Mouse (Mus musculus) kidney, embryonic 14.5 days (tissue): ENCODE results near the gene Mrps7. TPM values are rescaled to one million over a fixed set of nuclear protein-coding genes. Genes with fewer than 3 reads are reported as not detected.
A peak's percentile ranks its signal among the peaks of the same experiment; 100 is the strongest.

Experiments
- ATAC-seq: fragments of 200-750 bp; cut with Nextera tagmentation; 2 replicates; pipeline ENCODE4 v1.8.0; 2017; ENCODE audit warnings: moderate number of reproducible peaks, mild to moderate bottlenecking, moderate TSS enrichment, moderate library complexity; ENCODE audit not compliant: low FRiP score, low TSS enrichment
- H3K27ac ChIP-seq: fragments of 300-500 bp; sonication (generic); 2 replicates; pipeline ENCODE4 v1.5.1; 2014; ENCODE audit warnings: low read depth, mild to moderate bottlenecking, low read length, moderate library complexity, mixed read lengths
- H3K27me3 ChIP-seq: fragments of 300-500 bp; sonication (generic); 2 replicates; pipeline ENCODE4 v1.6.1; 2014; ENCODE audit warnings: mild to moderate bottlenecking, low read length; ENCODE audit not compliant: control insufficient read depth, insufficient read depth
- H3K36me3 ChIP-seq: fragments of 300-500 bp; sonication (generic); 2 replicates; pipeline ENCODE4 v1.6.1; 2014; ENCODE audit warnings: low read length, mixed read lengths; ENCODE audit not compliant: control insufficient read depth, insufficient read depth
- H3K4me1 ChIP-seq: fragments of 300-500 bp; sonication (generic); 2 replicates; pipeline ENCODE4 v1.6.1; 2014; ENCODE audit warnings: low read length, mixed read lengths; ENCODE audit not compliant: control insufficient read depth, insufficient read depth
- H3K4me2 ChIP-seq: fragments of 300-500 bp; sonication (generic); replicated peaks from 2 replicates; pipeline ENCODE4 v1.6.1; 2014; ENCODE audit warnings: low read depth, mild to moderate bottlenecking, low read length
- H3K4me3 ChIP-seq: fragments of 300-500 bp; sonication (generic); 2 replicates; pipeline ENCODE4 v1.5.1; 2014; ENCODE audit warnings: mild to moderate bottlenecking, low read length
- H3K9ac ChIP-seq: fragments of 300-500 bp; sonication (generic); 2 replicates; pipeline ENCODE4 v1.6.1; 2014; ENCODE audit warnings: low read depth, mild to moderate bottlenecking, low read length, moderate library complexity
- H3K9me3 ChIP-seq: fragments of 300-500 bp; sonication (generic); 2 replicates; pipeline ENCODE4 v1.6.1; 2016; ENCODE audit warnings: low read length; ENCODE audit not compliant: control insufficient read depth
- WGBS: fragments of 180-500 bp; shearing (Covaris S2); extraction: QIAGEN DNeasy Blood & Tissue Kit; methylation state at CpG from one replicate; pipeline ENCODE4 v1.1.7; 2014; 5-methylcytosine and 5-hydroxymethylcytosine counted together
- polyA plus RNA-seq: library from polyadenylated mRNA; unstranded; fragments of >200 nt; fragmentation: Nextera tagmentation; extraction: Ambion mirVana; gene quantifications from 2 replicates; pipeline ENCODE4 v1.2.1, GENCODE M21; 2014

The Mrps7 gene
- polyA plus RNA-seq, 1 experiment from 2014 or later, result 100 TPM

DNA sequence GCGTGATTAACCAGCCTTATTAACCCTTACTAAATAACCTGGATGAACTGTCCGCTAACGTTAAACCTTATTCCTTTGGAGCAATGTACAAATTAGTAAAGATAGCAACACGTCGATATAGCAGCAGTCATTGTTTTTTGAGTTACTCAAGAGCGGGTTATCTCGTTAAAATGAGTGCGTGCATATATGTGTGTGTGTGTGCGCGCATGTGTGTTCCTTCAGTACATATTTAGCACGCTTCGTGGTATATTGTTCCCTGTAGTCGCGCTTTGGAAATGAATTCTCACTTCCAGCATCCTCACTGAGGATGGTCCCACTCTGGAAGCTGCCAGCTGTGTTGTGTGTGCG is 623 bp upstream of the Mrps7 start:
- H3K4me1 ChIP-seq, result peaks cover 19% of the 10 kb centered on the region
- H3K9ac ChIP-seq, result peak overlapping the region; percentile 98
- peak overlapping the region; percentile 91; the same call in 1 of the 2 replicates for H3K27ac ChIP-seq
- WGBS, result 3% methylated on average over 15 of the region's 15 CpGs
- H3K4me3 ChIP-seq, result peak overlapping the region; percentile 92
- no peaks in the 10 kb centered on the region for H3K9me3 ChIP-seq
- H3K36me3 ChIP-seq, result peaks cover 30% of the 10 kb centered on the region
- no peak for ATAC-seq
- H3K4me2 ChIP-seq, result peak overlapping the region; percentile 92
- no peaks in the 10 kb centered on the region for H3K27me3 ChIP-seq

DNA sequence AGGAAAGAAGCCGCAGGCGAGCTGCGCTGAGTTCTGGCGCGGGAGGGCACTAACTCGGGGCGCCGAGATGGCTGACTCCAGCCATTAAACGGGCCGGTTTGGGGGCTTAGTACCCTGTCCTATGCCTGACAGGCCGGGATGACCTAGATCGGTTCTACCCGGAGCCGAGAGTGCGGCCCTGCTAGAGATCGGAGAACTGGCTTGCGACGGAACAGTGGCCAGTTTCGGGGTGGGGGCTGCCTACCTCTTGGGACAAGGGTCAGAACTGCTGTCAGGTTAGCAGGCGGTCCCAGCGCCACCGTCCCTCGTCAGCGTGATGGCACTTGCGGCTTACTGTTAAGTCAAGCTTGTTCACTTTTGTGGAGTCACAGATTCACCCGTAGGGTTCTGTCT is 575 bp downstream of the Mrps7 start:
- H3K4me3 ChIP-seq, result peak overlapping the region; percentile 92
- peak overlapping the region; percentile 92 for H3K4me2 ChIP-seq
- under 1% methylated on average over 26 of the region's 26 CpGs for WGBS
- H3K36me3 ChIP-seq, result peaks cover 39% of the 10 kb centered on the region
- H3K9me3 ChIP-seq, result no peaks in the 10 kb centered on the region
- peak overlapping the region; percentile 98 for H3K9ac ChIP-seq
- ATAC-seq, result peak; percentile 21
- H3K27ac ChIP-seq, result peak overlapping the region; percentile 91
- peaks cover 19% of the 10 kb centered on the region for H3K4me1 ChIP-seq
- no peaks in the 10 kb centered on the region for H3K27me3 ChIP-seq

DNA sequence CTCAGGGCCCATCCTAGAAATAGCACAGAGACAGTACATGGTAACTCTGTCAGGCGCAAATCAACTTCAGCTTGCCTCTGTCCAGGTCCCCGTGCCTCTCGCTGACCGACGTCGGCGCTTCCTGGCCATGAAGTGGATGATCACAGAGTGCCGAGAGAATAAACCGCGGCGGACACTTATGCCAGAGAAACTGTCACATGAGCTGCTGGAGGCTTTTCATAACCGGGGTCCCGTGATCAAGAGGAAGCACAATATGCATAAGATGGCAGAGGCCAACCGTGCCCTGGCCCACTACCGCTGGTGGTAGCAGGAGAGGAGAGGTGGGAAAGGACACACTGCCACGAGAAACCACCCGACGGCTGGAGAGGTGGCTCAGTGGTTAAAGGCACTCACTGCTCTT is 3.0 kb downstream of the Mrps7 start:
- WGBS, result 96% methylated on average over 18 of the region's 18 CpGs
- no peak overlapping the region for H3K9ac ChIP-seq
- H3K27me3 ChIP-seq, result no peaks in the 10 kb centered on the region
- H3K27ac ChIP-seq, result no peak overlapping the region
- peaks cover 25% of the 10 kb centered on the region for H3K4me1 ChIP-seq
- no peaks in the 10 kb centered on the region for H3K9me3 ChIP-seq
- H3K4me3 ChIP-seq, result no peak overlapping the region
- H3K36me3 ChIP-seq, result peaks cover 46% of the 10 kb centered on the region
- ATAC-seq, result no peak
- no peak overlapping the region for H3K4me2 ChIP-seq

DNA sequence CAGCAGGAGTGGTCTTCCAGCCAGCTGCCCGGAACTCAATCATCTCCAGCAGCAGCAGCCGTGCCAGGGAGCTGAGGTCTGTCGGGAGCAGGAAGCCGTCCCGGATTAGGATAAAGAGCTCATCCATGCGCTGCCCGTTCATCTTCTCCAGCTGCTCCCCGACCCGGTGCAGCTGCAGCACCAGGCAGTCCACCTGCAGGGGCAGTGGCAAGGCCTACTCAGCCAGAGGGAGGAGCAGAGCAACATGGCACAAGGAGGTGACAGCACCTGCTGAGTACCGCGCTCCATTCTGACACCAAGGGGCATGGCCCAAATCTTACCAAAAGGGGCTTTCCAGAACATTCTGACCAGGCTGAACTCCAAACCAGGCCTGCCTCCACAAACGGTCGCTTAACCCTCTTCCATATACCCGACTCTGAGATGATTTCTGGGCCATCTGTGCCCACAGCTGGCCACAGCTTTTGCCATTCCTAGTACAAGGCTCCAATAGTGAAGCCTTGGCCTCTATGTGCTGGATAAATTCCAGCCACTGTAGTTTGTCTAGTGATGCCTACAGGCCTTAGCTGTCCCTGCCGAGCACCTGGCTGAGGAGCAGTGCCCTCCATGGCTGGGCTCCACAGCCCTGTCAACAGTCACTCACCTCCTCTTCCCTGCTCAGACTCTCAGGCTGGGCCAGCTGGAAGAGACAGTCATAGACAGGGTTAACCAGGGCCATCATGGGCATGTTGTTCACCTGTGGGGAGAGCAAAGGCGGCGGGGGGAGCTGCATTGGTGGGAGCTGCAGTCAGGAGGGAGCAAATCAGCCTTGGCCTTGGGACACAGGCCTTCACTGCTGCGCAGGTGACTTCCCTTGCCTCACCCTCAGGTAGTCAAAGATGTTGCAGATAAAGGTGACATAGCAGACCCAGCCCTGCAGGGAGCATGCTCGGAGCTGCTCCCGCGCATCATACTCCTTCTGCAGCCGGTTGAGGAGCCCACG is 5.0 kb downstream of the Mrps7 start:
- Histone ChIP-seq H3K27ac (no peak overlapping the region), H3K36me3 (peaks cover 46% of the 10 kb centered on the region), H3K9me3 (no peaks in the 10 kb centered on the region), H3K4me3 (no peak overlapping the region), H3K4me1 (peaks cover 22% of the 10 kb centered on the region), H3K4me2 (no peak overlapping the region), H3K27me3 (no peaks in the 10 kb centered on the region), H3K9ac (no peak overlapping the region)
- 86% methylated on average over 23 of the region's 23 CpGs for WGBS
- no peak for ATAC-seq

DNA sequence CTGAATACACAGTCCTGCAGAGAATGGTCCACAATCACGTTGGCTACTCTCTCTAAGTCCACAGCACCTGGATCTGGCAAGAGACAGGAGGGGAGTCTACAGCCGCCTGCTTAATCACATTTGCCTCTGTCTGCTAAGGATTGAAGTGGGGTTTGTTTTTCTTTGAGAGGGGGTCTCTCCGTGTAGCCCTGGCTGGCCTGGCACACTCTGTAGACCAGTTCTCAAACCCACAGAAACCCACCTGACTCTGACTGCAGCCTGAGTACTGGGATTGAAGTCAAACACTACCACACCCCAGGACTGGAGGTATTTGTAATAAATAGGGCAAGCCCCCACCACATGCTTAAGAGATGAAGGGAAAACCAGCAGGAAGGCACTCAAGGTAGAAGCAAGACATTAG is 5.9 kb downstream of the Mrps7 start:
- no peak overlapping the region for H3K4me2 ChIP-seq
- H3K9ac ChIP-seq, result no peak overlapping the region
- no peak overlapping the region for H3K27ac ChIP-seq

DNA sequence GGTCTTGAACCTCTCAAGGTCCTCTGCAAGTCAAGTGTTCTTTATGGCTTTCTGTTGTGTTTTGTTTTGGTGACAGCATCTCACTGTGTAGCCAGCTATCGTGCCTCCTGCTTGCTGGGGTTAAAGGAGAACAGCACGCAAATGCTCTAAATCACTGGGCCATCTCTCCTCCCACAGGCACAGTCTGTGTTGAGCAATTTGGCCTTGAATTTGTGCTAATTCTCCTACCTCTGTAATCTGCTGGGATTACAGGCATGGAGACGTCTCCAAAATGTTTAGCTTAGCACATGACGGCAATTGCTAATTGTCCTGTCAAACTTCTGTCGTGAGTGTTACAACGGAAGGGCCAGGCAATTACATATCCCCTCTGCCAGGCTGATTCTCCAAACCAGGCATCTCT is 7.4 kb downstream of the Mrps7 start:
- Histone ChIP-seq H3K4me3 (no peak overlapping the region), H3K4me1 (peaks cover 26% of the 10 kb centered on the region), H3K27ac (no peak overlapping the region), H3K36me3 (peaks cover 40% of the 10 kb centered on the region), H3K27me3 (no peaks in the 10 kb centered on the region), H3K9me3 (no peaks in the 10 kb centered on the region), H3K4me2 (no peak overlapping the region; the same call in 1 of the 2 replicates), H3K9ac (no peak overlapping the region)
- ATAC-seq, result no peak
- WGBS, result 46% methylated on average over 6 of the region's 6 CpGs

More for the DNA sequence above, 5.9 kb downstream of the Mrps7 start:
- ATAC-seq, result no peak
- H3K27me3 ChIP-seq, result no peaks in the 10 kb centered on the region
- H3K9me3 ChIP-seq, result no peaks in the 10 kb centered on the region
- WGBS, result 83% methylated on average over 3 of the region's 3 CpGs
- H3K4me1 ChIP-seq, result peaks cover 24% of the 10 kb centered on the region
- H3K4me3 ChIP-seq, result no peak overlapping the region
- peaks cover 46% of the 10 kb centered on the region for H3K36me3 ChIP-seq

DNA sequence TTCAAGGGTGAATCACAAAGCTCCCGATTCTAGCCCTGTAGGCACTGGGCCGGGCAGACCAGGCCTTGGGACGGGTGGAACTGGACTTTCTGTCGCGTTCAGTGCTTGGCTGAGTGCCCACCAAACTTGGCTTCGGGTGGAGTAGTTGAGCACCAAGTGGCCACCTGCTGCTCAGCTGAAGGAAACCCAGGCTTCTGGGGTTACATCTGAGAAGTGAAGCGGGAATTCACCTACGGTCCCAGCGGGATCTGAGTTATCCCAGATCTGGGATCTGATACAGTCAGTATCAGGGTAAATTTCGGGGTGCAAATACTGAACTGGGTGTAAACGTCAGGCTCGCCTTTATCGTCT is 8.3 kb downstream of the Mrps7 start:
- H3K27me3 ChIP-seq, result no peaks in the 10 kb centered on the region
- H3K4me1 ChIP-seq, result peaks cover 26% of the 10 kb centered on the region
- peak overlapping the region; percentile 63 for H3K27ac ChIP-seq
- WGBS, result 0% methylated on average over 13 of the region's 13 CpGs
- ATAC-seq, result no peak; the same call in none of the 2 replicates
- peak overlapping the region; percentile 66 for H3K4me2 ChIP-seq
- H3K9me3 ChIP-seq, result no peaks in the 10 kb centered on the region
- H3K4me3 ChIP-seq, result peak overlapping the region; percentile 70
- peaks cover 32% of the 10 kb centered on the region for H3K36me3 ChIP-seq
- H3K9ac ChIP-seq, result peak overlapping the region; percentile 70

DNA sequence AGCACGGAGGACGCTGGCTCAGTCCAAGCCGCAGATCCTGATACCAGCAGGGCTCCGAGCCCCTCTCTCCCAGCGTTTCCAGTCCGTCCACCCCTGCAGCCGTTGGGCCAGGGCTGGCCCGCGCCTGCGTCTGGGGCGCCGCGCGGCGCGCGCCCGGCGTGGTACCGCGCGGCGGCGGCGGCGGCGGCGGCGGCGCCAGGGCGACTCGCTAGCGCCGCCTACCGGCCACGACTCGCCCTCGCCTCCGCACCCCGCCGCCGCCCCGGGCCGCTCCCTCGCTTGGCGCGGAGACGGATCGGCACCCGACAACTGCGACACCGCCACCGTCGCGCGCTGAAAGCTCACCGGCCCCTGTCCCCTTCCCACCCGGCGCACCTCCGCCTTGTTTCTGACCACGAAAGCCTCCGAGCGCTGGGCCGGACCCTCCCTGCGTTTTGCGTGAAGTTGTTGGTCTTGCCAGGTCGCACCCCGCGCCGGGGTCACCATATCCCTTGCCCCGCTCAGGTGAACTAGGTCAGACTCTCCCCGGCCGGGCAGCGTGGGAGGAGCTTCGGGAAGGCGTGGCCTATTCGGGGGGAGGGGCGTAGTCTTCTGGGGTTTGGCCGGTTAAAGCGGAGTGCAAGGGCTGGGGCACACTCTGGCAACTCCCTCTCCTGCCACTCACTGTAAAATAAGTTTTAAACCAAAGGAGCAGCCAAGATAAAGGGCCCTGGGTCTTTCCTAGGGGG is 8.8 kb downstream of the Mrps7 start, which contains the start of gene Mif4gd:
TSS of gene Mif4gd (minus strand) at position 560 of the 728 bp plus-strand sequence.
- no peaks in the 10 kb centered on the region for H3K9me3 ChIP-seq
- peak within 1 kb of the TSS; percentile 92 for H3K27ac ChIP-seq
- H3K4me2 ChIP-seq, result peak within 1 kb of the TSS; percentile 66
- WGBS, result 1% methylated on average over 70 of the region's 80 CpGs
- peak within 1 kb of the TSS; percentile 70 for H3K9ac ChIP-seq
- H3K27me3 ChIP-seq, result no peaks in the 10 kb centered on the region
- peaks cover 26% of the 10 kb centered on the region for H3K4me1 ChIP-seq
- peak within 1 kb of the TSS; percentile 70 for H3K4me3 ChIP-seq
- ATAC-seq, result peak; percentile 74
- peaks cover 31% of the 10 kb centered on the region for H3K36me3 ChIP-seq
